Mouse (Mus musculus): ENCODE data around the gene Adora2a. TPM values are rescaled to one million over a fixed set of nuclear protein-coding genes. Genes with fewer than 3 reads are reported as not detected.
"Not testable (repeated sequence)": the region's sequence is repeated elsewhere in the genome, so short reads cannot be mapped to it uniquely, and the experiment has no call there.

Gene Adora2a
- polyA plus RNA-seq, 1 experiment from 2014 or later, result 5.1 TPM

DNA sequence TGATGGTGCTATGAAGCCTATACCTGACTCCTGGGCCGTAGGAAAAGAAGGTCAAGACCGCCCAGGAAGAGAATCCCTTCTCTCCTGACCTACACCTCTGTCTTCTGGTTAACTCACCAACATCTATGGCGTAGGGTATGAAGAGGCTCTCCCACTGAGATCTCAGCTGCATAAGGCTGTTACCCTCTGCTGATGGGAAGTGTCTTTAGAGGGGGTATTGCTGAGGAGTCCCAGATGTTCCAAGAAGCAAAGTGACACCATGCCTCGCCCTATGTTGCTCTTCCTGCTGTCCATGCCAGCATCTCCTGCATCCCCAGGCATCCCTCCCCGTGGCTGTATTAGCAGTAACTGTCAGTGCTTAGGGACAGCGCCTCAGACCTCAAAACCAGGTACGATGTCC lies 22.7 kb downstream of the Adora2a start:
- H3K4me1 ChIP-seq (replicated peaks; ENCODE audit: control insufficient read depth, insufficient read depth, low read length), result no peaks in the 10 kb centered on the region
- H3K27me3 ChIP-seq (replicated peaks; ENCODE audit: control insufficient read depth, insufficient read depth, low read length), result no peaks in the 10 kb centered on the region
- DNase-seq (ENCODE audit: low spot score) (no peak), ATAC-seq (replicated peaks; ENCODE audit: low FRiP score) (no peak)
- 81% methylated on average over 7 of the region's 7 CpGs for WGBS
- no peaks in the 10 kb centered on the region for H3K9me3 ChIP-seq (ENCODE audit: control insufficient read depth, low read length)
- H3K27ac ChIP-seq (ENCODE audit: low read depth, low read length), result no peak overlapping the region
- no peak overlapping the region for H3K4me2 ChIP-seq
- H3K36me3 ChIP-seq (ENCODE audit: control insufficient read depth, insufficient read depth, low read length), result no peaks in the 10 kb centered on the region
- no peak overlapping the region for H3K9ac ChIP-seq (ENCODE audit: low read depth, low read length)
- no peak overlapping the region for H3K4me3 ChIP-seq (ENCODE audit: low read depth, low read length)

- no peak for DNase-seq (ENCODE audit: low spot score)
- H3K4me2 ChIP-seq, result no peak overlapping the region
- H3K4me3 ChIP-seq (ENCODE audit: low read depth, low read length), result no peak overlapping the region
- no peaks in the 10 kb centered on the region for H3K36me3 ChIP-seq (ENCODE audit: control insufficient read depth, insufficient read depth, low read length)
- H3K27ac ChIP-seq (ENCODE audit: low read depth, low read length), result no peak overlapping the region
- 40% methylated on average over 8 of the region's 8 CpGs for WGBS
- H3K27me3 ChIP-seq (replicated peaks; ENCODE audit: control insufficient read depth, insufficient read depth, low read length), result no peaks in the 10 kb centered on the region
- no peak for ATAC-seq (replicated peaks; ENCODE audit: low FRiP score)
- H3K9me3 ChIP-seq (ENCODE audit: control insufficient read depth, low read length), result no peaks in the 10 kb centered on the region
- H3K4me1 ChIP-seq (replicated peaks; ENCODE audit: control insufficient read depth, insufficient read depth, low read length), result no peaks in the 10 kb centered on the region
- no peak overlapping the region for H3K9ac ChIP-seq (ENCODE audit: low read depth, low read length)
These were observed 25.3 kb downstream of the Adora2a start for GRCm38 (mm10) chr10:75341936-75342335.

- ATAC-seq (replicated peaks; ENCODE audit: low FRiP score), result peak; percentile 34; the same call in 1 of the 2 replicates
- WGBS, result 59% methylated on average over 1 of the region's 1 CpGs
- not testable (repeated sequence) for DNase-seq (ENCODE audit: low spot score)
These were observed 27.9 kb downstream of the Adora2a start for GRCm38 (mm10) chr10:75344563-75344962.

DNA sequence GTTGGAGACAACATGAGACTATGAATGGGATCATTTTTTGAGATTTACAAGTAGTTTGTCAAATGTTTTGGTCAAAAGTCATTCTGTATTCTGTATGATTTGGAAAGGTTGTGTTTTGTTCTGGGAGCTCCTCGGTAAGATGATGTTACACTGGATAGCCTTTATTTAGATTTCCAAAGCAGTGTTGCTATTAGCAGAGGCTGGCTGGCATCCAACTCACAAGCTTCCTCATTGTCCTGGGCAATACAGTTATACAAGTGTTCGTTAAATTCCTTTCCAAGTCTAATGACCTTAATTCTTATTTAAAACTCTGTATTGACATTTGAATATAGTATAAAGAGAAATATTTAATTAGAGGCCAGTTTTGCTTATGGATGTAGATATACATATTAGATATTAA lies 28.6 kb downstream of the Adora2a start:
- ATAC-seq (replicated peaks; ENCODE audit: low FRiP score), result no peak
- no peaks in the 10 kb centered on the region for H3K27me3 ChIP-seq (replicated peaks; ENCODE audit: control insufficient read depth, insufficient read depth, low read length)
- no peak overlapping the region for H3K27ac ChIP-seq (ENCODE audit: low read depth, low read length)
- WGBS, result 76% methylated on average over 2 of the region's 2 CpGs
- H3K4me1 ChIP-seq (replicated peaks; ENCODE audit: control insufficient read depth, insufficient read depth, low read length), result no peaks in the 10 kb centered on the region
- no peak overlapping the region for H3K4me3 ChIP-seq (ENCODE audit: low read depth, low read length)
- H3K36me3 ChIP-seq (ENCODE audit: control insufficient read depth, insufficient read depth, low read length), result no peaks in the 10 kb centered on the region
- no peak for DNase-seq (ENCODE audit: low spot score)
- H3K9me3 ChIP-seq (ENCODE audit: control insufficient read depth, low read length), result no peaks in the 10 kb centered on the region
- no peak overlapping the region for H3K9ac ChIP-seq (ENCODE audit: low read depth, low read length)
- H3K4me2 ChIP-seq, result no peak overlapping the region

More at GRCm38 (mm10) chr10:75344563-75344962, 27.9 kb downstream of the Adora2a start:
- H3K4me3 ChIP-seq (ENCODE audit: low read depth, low read length); H3K4me1 ChIP-seq (replicated peaks; ENCODE audit: control insufficient read depth, insufficient read depth, low read length); H3K27me3 ChIP-seq (replicated peaks; ENCODE audit: control insufficient read depth, insufficient read depth, low read length); H3K9ac ChIP-seq (ENCODE audit: low read depth, low read length); H3K36me3 ChIP-seq (ENCODE audit: control insufficient read depth, insufficient read depth, low read length); H3K4me2 ChIP-seq; H3K9me3 ChIP-seq (ENCODE audit: control insufficient read depth, low read length); H3K27ac ChIP-seq (ENCODE audit: low read depth, low read length): not testable (repeated sequence)

- DNase-seq (ENCODE audit: low spot score), result no peak
- Histone ChIP-seq H3K9ac (ENCODE audit: low read depth, low read length) (no peak overlapping the region), H3K27me3 (replicated peaks; ENCODE audit: control insufficient read depth, insufficient read depth, low read length) (no peaks in the 10 kb centered on the region), H3K36me3 (ENCODE audit: control insufficient read depth, insufficient read depth, low read length) (no peaks in the 10 kb centered on the region), H3K27ac (ENCODE audit: low read depth, low read length) (no peak overlapping the region), H3K4me1 (replicated peaks; ENCODE audit: control insufficient read depth, insufficient read depth, low read length) (no peaks in the 10 kb centered on the region), H3K9me3 (ENCODE audit: control insufficient read depth, low read length) (no peaks in the 10 kb centered on the region), H3K4me3 (ENCODE audit: low read depth, low read length) (no peak overlapping the region), H3K4me2 (no peak overlapping the region)
- WGBS, result 73% methylated on average over 5 of the region's 5 CpGs
- no peak for ATAC-seq (replicated peaks; ENCODE audit: low FRiP score)
These were observed 33.9 kb downstream of the Adora2a start for GRCm38 (mm10) chr10:75350564-75350963.

- H3K4me2 ChIP-seq, result no peak overlapping the region
- H3K36me3 ChIP-seq (ENCODE audit: control insufficient read depth, insufficient read depth, low read length), result no peaks in the 10 kb centered on the region
- no peaks in the 10 kb centered on the region for H3K4me1 ChIP-seq (replicated peaks; ENCODE audit: control insufficient read depth, insufficient read depth, low read length)
- H3K4me3 ChIP-seq (ENCODE audit: low read depth, low read length), result no peak overlapping the region
- H3K9me3 ChIP-seq (ENCODE audit: control insufficient read depth, low read length), result no peaks in the 10 kb centered on the region
- H3K9ac ChIP-seq (ENCODE audit: low read depth, low read length), result no peak overlapping the region
- H3K27ac ChIP-seq (ENCODE audit: low read depth, low read length), result no peak overlapping the region
- no peaks in the 10 kb centered on the region for H3K27me3 ChIP-seq (replicated peaks; ENCODE audit: control insufficient read depth, insufficient read depth, low read length)
- WGBS, result 91% methylated on average over 12 of the region's 12 CpGs
- ATAC-seq (replicated peaks; ENCODE audit: low FRiP score) (no peak), DNase-seq (ENCODE audit: low spot score) (no peak)
These were observed 35.9 kb downstream of the Adora2a start for GRCm38 (mm10) chr10:75352541-75352940.

DNA sequence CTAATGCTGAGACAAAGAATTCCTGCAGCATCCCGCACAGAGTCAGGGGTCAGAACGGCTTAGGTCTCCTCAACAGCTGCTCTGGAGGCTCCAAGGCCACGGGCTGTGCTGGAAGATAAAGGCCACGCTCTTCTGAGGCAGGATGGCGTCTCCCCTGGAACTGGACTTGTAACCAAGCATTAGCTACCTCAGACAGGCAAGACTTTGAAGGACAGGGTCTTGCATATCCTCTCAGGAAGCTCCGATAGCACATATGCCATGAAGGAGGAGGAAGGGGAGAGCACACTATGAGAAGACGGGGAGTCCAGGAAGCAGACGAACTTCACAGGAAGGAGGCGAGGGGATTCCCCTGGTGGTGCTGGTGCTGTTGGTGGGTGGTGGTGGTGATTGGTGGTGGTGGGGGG lies 37.2 kb downstream of the Adora2a start:
- not testable (repeated sequence) for DNase-seq (ENCODE audit: low spot score); H3K9me3 ChIP-seq (ENCODE audit: control insufficient read depth, low read length); H3K27ac ChIP-seq (ENCODE audit: low read depth, low read length); H3K36me3 ChIP-seq (ENCODE audit: control insufficient read depth, insufficient read depth, low read length); H3K27me3 ChIP-seq (replicated peaks; ENCODE audit: control insufficient read depth, insufficient read depth, low read length); H3K4me3 ChIP-seq (ENCODE audit: low read depth, low read length); H3K4me1 ChIP-seq (replicated peaks; ENCODE audit: control insufficient read depth, insufficient read depth, low read length); H3K4me2 ChIP-seq; H3K9ac ChIP-seq (ENCODE audit: low read depth, low read length)
- peak; percentile 23; the same call in 1 of the 2 replicates for ATAC-seq (replicated peaks; ENCODE audit: low FRiP score)
- WGBS, result 37% methylated on average over 8 of the region's 9 CpGs

DNA sequence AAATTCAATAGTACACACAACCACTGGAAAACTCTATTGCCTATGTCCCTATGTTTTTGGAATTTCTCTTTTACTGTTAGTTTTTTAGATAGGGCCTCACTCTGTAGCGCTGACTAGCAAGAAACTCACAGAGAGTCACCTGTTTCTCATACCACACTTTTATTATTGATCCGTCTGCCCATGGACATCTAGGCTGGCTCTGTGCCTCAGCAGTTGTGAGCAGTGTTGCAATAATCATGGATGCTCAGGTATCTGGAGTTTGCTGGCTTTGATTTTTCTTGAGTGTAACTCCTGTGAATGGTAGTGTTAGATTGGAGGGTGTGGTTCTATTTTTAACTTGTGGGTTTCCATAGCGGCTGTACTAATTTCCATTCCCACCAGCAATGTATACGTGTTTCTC lies 38.7 kb downstream of the Adora2a start:
- H3K36me3 ChIP-seq (ENCODE audit: control insufficient read depth, insufficient read depth, low read length), result no peaks in the 10 kb centered on the region
- H3K4me2 ChIP-seq, result no peak overlapping the region
- no peaks in the 10 kb centered on the region for H3K9me3 ChIP-seq (ENCODE audit: control insufficient read depth, low read length)
- no peak for DNase-seq (ENCODE audit: low spot score)
- no peaks in the 10 kb centered on the region for H3K27me3 ChIP-seq (replicated peaks; ENCODE audit: control insufficient read depth, insufficient read depth, low read length)
- H3K4me1 ChIP-seq (replicated peaks; ENCODE audit: control insufficient read depth, insufficient read depth, low read length), result no peaks in the 10 kb centered on the region
- WGBS, result 52% methylated on average over 4 of the region's 4 CpGs
- no peak for ATAC-seq (replicated peaks; ENCODE audit: low FRiP score)
- no peak overlapping the region for H3K4me3 ChIP-seq (ENCODE audit: low read depth, low read length)
- no peak overlapping the region for H3K9ac ChIP-seq (ENCODE audit: low read depth, low read length)
- H3K27ac ChIP-seq (ENCODE audit: low read depth, low read length), result no peak overlapping the region

DNA sequence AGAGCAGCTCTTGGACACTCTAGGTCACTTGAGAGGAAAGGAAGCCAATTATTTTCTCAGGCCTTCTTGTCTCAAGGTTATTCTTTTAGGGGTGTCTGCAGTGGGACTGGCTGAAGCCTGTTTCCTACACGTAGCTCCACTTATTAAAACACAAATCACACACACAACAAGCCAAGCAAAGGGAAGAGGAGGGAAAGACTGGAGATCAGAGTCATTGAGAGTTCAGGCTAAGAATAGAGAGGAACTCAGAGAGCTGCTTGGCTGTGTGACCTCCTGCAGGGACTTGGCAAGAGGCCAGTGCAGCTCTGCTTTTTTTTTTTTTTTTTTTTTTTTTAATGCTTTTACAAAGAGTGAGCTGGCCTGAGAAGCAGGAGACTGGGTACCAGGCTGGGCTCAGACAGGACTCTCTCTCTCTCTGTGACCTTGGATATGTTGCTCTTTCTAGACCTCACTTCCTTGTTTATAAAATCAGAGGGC lies 47.6 kb downstream of the Adora2a start:
- not testable (repeated sequence) for H3K27me3 ChIP-seq (replicated peaks; ENCODE audit: control insufficient read depth, insufficient read depth, low read length); H3K36me3 ChIP-seq (ENCODE audit: control insufficient read depth, insufficient read depth, low read length); H3K9me3 ChIP-seq (ENCODE audit: control insufficient read depth, low read length); H3K4me2 ChIP-seq; H3K4me1 ChIP-seq (replicated peaks; ENCODE audit: control insufficient read depth, insufficient read depth, low read length); H3K27ac ChIP-seq (ENCODE audit: low read depth, low read length); DNase-seq (ENCODE audit: low spot score); H3K4me3 ChIP-seq (ENCODE audit: low read depth, low read length); H3K9ac ChIP-seq (ENCODE audit: low read depth, low read length)
- ATAC-seq (replicated peaks; ENCODE audit: low FRiP score), result peak; percentile 54
- WGBS, result 32% methylated on average over 1 of the region's 1 CpGs
